Mouse (Mus musculus) heart, adult 2 months (tissue): ENCODE measurements at regions not wholly inside any gene's neighbourhood (a gene's known extent, or its start where the extent isn't known, plus 50 kb on each side); places are given as distances from the start of the nearest gene placed in this dataset.

Experiments
- DNase-seq, 2 experiments: peaks; one replicate each; pipeline ENCODE4 v3.0.0; 2021
- H3K27ac ChIP-seq: fragments of 200-600 bp; 2 replicates; pipeline ENCODE4 v1.8.1; 2022
- H3K27me3 ChIP-seq: fragments of 200-500 bp; 2 replicates; pipeline ENCODE4 v1.6.1; 2012; ENCODE audit warnings: mild to moderate bottlenecking, low read length, inconsistent platforms, mixed read lengths; ENCODE audit not compliant: control insufficient read depth, insufficient read depth
- H3K36me3 ChIP-seq: fragments of 200-500 bp; 2 replicates; pipeline ENCODE4 v1.6.1; 2012; ENCODE audit warnings: low read length, inconsistent platforms; ENCODE audit not compliant: control insufficient read depth, insufficient read depth
- H3K4me1 ChIP-seq: fragments of 200-500 bp; 2 replicates; pipeline ENCODE4 v1.6.1; 2011; ENCODE audit warnings: low read length; ENCODE audit not compliant: control insufficient read depth, insufficient read depth
- H3K4me3 ChIP-seq: fragments of 200-600 bp; 2 replicates; pipeline ENCODE4 v1.8.1; 2022
- H3K79me2 ChIP-seq: fragments of 200-500 bp; replicated peaks from 2 replicates; pipeline ENCODE4 v1.6.1; 2012; ENCODE audit warnings: mild to moderate bottlenecking, inconsistent platforms, low read length, moderate library complexity, mixed read lengths; ENCODE audit not compliant: control insufficient read depth, insufficient read depth
- H3K9ac ChIP-seq: fragments of 200-500 bp; 2 replicates; pipeline ENCODE4 v1.6.1; 2012; ENCODE audit warnings: low read depth, mild to moderate bottlenecking, control low read depth, inconsistent platforms, low read length, mixed read lengths
- CTCF ChIP-seq: fragments of 200-600 bp; IDR thresholded peaks from 2 replicates; pipeline ENCODE4 v1.8.1; 2022; ENCODE audit warnings: antibody characterized with exemption, mild to moderate bottlenecking, moderate library complexity
- EP300 ChIP-seq: fragments of 200-500 bp; IDR thresholded peaks from 2 replicates; pipeline ENCODE4 v1.6.1; 2011; ENCODE audit warnings: low read depth, low read length, control low read depth; ENCODE audit not compliant: insufficient read depth
- POLR2A ChIP-seq: fragments of 200-500 bp; IDR thresholded peaks from 2 replicates; pipeline ENCODE4 v1.6.1; 2011; ENCODE audit warnings: mild to moderate bottlenecking, low read depth, low read length, control low read depth; ENCODE audit not compliant: insufficient read depth
- WGBS: fragments of 180-500 bp; shearing (Covaris S2); methylation state at CpG from one replicate; pipeline ENCODE4 v1.1.7; 2018; 5-methylcytosine and 5-hydroxymethylcytosine counted together
- intact Hi-C: fragments of 180-260 bp; cut with DNase I; formaldehyde crosslinking; loops from one replicate; pipeline ENCODE4 v1.15.1; 2025

GRCm38 (mm10) chr3:17452984-17453383 lies 495.2 kb upstream of the Cypt12 start:
- H3K4me1 ChIP-seq = no peaks in the 10 kb centered on the region
- 84% methylated on average over 1 of the region's 1 CpGs for WGBS
- intact Hi-C loops = no loop called here
- no peaks in the 10 kb centered on the region for H3K36me3 ChIP-seq
- H3K9ac ChIP-seq = no peak overlapping the region
- TF ChIP-seq EP300 (no peak), CTCF (no peak), POLR2A (no peak)
- H3K4me3 ChIP-seq = no peak overlapping the region
- no peak for DNase-seq
- no peaks in the 10 kb centered on the region for H3K79me2 ChIP-seq
- no peaks in the 10 kb centered on the region for H3K27me3 ChIP-seq
- no peak overlapping the region for H3K27ac ChIP-seq

DNA sequence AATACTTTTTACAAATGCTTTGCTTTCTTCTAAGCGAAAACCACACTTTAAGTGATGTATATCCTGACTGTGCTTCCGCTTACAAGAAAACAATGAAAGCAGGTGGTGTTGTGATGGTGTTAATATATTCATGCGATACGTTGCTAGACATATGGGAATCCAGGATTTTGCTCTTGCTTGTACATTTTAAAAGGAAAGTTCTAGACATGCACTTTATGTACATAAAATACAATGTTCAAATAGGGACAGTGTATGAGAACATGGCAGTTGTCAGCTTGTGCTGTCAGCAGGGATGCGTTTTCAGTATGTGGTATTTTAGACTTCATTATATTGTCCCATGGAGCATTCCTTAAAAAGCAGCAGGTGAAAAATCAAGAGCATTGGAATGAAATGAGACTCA lies 487.7 kb upstream of the Cypt12 start:
- H3K36me3 ChIP-seq = no peaks in the 10 kb centered on the region
- no peaks in the 10 kb centered on the region for H3K27me3 ChIP-seq
- no peak for TF ChIP-seq POLR2A
- TF ChIP-seq EP300 = no peak
- TF ChIP-seq CTCF = no peak
- H3K4me1 ChIP-seq = no peaks in the 10 kb centered on the region
- no peak overlapping the region for H3K4me3 ChIP-seq
- no peak overlapping the region for H3K27ac ChIP-seq
- no peak overlapping the region for H3K9ac ChIP-seq
- DNase-seq = no peak
- intact Hi-C loops = no loop called here
- no peaks in the 10 kb centered on the region for H3K79me2 ChIP-seq
- 84% methylated on average over 5 of the region's 5 CpGs for WGBS

DNA sequence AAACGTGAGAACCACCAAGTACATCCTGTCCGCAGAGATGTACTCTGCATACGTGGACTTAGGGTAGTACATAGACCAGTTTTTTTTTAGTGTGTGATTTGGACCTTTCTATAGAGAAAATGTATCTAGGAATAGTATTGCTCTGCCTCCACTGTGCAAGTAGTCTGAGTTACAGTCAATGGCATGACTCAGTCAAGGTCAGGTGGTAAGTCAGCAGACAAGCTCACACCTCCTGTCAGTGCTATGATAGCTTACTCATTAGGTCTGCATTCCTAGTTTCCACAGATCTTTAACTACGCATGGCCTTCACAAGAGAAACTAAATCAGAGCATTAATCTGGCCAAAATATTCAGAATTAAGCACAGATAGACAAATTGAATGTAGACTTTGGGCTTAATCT lies 486.8 kb upstream of the Cypt12 start:
- intact Hi-C loops = no loop called here

DNA sequence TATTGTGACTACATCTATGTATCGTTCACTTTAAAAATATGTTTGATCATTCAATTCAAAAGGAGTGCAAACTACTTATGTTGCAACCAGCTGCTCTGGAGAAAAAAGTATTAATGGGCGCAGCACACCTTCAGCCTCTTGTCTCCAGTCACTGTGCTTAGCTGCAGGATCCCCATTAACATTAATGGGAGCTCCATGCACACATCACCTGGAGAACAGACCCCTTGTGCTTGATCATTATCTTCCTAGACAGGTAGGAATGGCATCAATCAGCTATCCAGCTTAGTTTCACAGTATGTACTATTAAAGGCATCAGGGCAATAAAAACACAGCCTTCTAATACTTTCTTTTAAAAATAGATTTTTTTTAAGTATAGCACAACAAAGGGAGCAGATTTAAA lies 474.4 kb upstream of the Cypt12 start:
- H3K27ac ChIP-seq = no peak overlapping the region

More for the DNA sequence above, 486.8 kb upstream of the Cypt12 start:
- H3K27ac ChIP-seq = no peak overlapping the region
- H3K79me2 ChIP-seq = no peaks in the 10 kb centered on the region
- H3K9ac ChIP-seq = no peak overlapping the region
- WGBS = 78% methylated on average over 4 of the region's 4 CpGs
- H3K4me1 ChIP-seq = no peaks in the 10 kb centered on the region
- no peak for TF ChIP-seq POLR2A
- TF ChIP-seq CTCF = no peak
- TF ChIP-seq EP300 = no peak
- H3K27me3 ChIP-seq = no peaks in the 10 kb centered on the region
- H3K4me3 ChIP-seq = no peak overlapping the region
- no peaks in the 10 kb centered on the region for H3K36me3 ChIP-seq
- no peak for DNase-seq

DNA sequence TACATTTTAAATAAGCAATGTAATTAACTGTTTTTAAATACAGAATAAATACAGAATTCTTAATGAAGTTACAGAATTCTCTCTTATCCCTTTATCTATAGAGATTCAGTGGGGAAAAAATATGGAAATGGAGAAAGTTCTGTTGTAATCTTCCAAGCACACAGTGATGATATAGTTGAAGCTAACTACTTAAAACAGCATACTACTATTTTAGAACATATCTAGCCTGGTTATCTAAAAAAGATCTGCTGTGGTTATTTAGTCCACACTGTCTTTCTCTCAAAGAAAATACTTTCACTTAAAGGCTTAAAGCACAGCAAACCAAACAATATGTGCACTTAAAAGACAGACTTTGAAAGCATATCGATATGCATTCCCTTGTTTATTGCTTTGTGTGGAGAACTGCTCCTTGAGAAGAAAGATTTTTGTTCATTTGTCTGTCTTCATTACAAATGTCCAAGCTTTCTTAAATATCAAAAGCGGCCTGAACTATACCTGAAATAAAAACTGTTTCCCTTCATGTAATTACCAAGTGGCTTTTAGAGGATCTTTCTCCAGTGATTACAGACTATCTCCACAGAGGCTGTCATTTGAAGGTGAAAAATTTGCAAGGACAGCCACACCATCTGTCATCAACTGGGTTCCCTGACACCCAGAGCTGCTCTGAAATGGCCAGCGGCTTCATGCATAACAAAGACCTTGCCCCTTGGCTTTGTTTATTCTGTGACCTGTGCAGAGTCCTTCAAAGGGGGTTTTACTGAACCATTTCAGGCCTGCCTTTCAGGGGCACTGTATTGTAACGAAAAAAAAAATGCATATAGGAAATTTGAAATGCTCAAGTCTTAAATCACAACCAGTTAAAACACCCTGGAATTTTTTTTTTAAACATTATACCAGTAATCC lies 458.7 kb upstream of the Cypt12 start:
- 29% methylated on average over 4 of the region's 4 CpGs for WGBS
- peak in 1 of 2 experiments; percentile 5 for DNase-seq
- H3K36me3 ChIP-seq = no peaks in the 10 kb centered on the region

More for the DNA sequence above, 474.4 kb upstream of the Cypt12 start:
- H3K4me1 ChIP-seq = no peaks in the 10 kb centered on the region
- H3K79me2 ChIP-seq = no peaks in the 10 kb centered on the region
- H3K36me3 ChIP-seq = no peaks in the 10 kb centered on the region
- no peak for DNase-seq
- 71% methylated on average over 2 of the region's 2 CpGs for WGBS
- H3K27me3 ChIP-seq = no peaks in the 10 kb centered on the region
- no peak overlapping the region for H3K4me3 ChIP-seq
- TF ChIP-seq CTCF (no peak), EP300 (no peak), POLR2A (no peak)
- no peak overlapping the region for H3K9ac ChIP-seq
- intact Hi-C loops = no loop called here

GRCm38 (mm10) chr3:17490632-17491031 lies 457.6 kb upstream of the Cypt12 start:
- Histone ChIP-seq H3K27me3 (no peaks in the 10 kb centered on the region), H3K36me3 (no peaks in the 10 kb centered on the region), H3K9ac (no peak overlapping the region), H3K79me2 (no peaks in the 10 kb centered on the region), H3K4me1 (no peaks in the 10 kb centered on the region), H3K27ac (no peak overlapping the region), H3K4me3 (no peak overlapping the region)
- DNase-seq = no peak
- intact Hi-C loops = no loop called here
- TF ChIP-seq POLR2A (no peak), CTCF (no peak), EP300 (no peak)

More for the DNA sequence above, 458.7 kb upstream of the Cypt12 start:
- H3K9ac ChIP-seq = no peak overlapping the region
- no peak overlapping the region for H3K4me3 ChIP-seq
- no peaks in the 10 kb centered on the region for H3K4me1 ChIP-seq
- no peak overlapping the region for H3K27ac ChIP-seq
- TF ChIP-seq CTCF (no peak), POLR2A (no peak), EP300 (no peak)
- intact Hi-C loops = no loop called here
- H3K79me2 ChIP-seq = no peaks in the 10 kb centered on the region
- no peaks in the 10 kb centered on the region for H3K27me3 ChIP-seq
